ENCODE assay signal across 7 mouse cellular contexts in the genomic region with DNA sequence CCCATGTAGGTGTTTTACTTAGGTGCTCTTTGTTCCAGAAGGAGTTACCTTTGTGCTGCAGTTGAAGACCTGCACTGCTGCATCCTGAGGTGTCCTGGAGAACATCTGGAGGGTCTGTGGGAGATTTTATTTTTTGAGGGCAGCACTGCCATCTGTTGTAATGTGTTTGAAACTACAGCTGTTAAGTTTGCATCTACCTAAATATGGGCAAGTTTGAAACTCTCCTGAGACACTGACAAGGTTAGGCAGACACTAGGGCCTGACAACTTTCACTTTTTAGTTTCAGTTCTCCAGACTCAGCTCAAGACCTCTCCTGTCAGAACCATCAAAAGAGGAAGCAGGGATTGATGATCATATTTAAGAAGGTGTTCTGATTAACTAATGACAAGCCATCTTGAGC. TPM values are rescaled to one million over a fixed set of nuclear protein-coding genes. Genes with fewer than 3 reads are reported as not detected.
DNase-seq lines count a peak whose midpoint lies in the region; ATAC-seq and TF ChIP-seq lines count a peak whose summit lies in the region.

No protein-coding gene starts in this region.

- H3K4me1 ChIP-seq in G1E (ENCODE audit: insufficient read depth, low read depth, low read length): peaks cover 25% of the 10 kb centered on the region

- H3K4me3 ChIP-seq in G1E (ENCODE audit: low read depth, low read length): no peak overlapping the region

- no peaks in the 10 kb centered on the region for H3K9me3 ChIP-seq in G1E (replicated peaks)

- peak; percentile 19 for DNase-seq in layer of hippocampus, adult 11-12 months (ENCODE audit: low spot score)
- DNase-seq in layer of hippocampus, postnatal 36 days: no peak
- peak; percentile 70 for DNase-seq in CD4-positive, CD25-positive, alpha-beta regulatory T cell, adult 2 months (ENCODE audit: low read depth, low spot score)
- DNase-seq in G1E (ENCODE audit: low spot score): peak; percentile 22
- DNase-seq in heart, postnatal 10 days: peak; percentile 50 to 61
- DNase-seq in natural killer cell, adult 2 months (ENCODE audit: low spot score in 2 of 2): peak; percentile 26 to 51
- no peak for DNase-seq in cerebellum, adult 11-12 months

- no peak for ATAC-seq in G1E (ENCODE audit: extremely low read depth, insufficient number of reproducible peaks, low FRiP score, poor library complexity, severe bottlenecking)

- H3K36me3 ChIP-seq in G1E (replicated peaks): peaks cover 4% of the 10 kb centered on the region

- peaks cover 17% of the 10 kb centered on the region; the same call in 1 of the 2 replicates for H3K27me3 ChIP-seq in G1E (ENCODE audit: insufficient read depth, low read length)

- intact Hi-C loops in heart, postnatal 10 days (cut with DNase I): loop anchor here (1.0 kb wide), 2 partner anchors 375 to 530 kb away; no protein-coding TSS in a partner anchor

- TF ChIP-seq CTCF in G1E (IDR thresholded peaks at IDR 0.05; ENCODE audit: low read depth, low read length): no peak

RNA-seq across cellular contexts. Expression of gene Arl4a, which starts 2.2 kb away (rescaled TPM):
- 10 to 100 TPM; 33.8 to 34.3 TPM for total RNA-seq in layer of hippocampus, postnatal 36 days (2021)
- total RNA-seq in G1E (2014; fragmentation: Nextera tagmentation): 96.3 and 122 TPM in 2 replicates
- 68.4 and 77.0 TPM in 2 replicates for total RNA-seq in G1E (2017)
- polyA plus RNA-seq in G1E (2012): 88.6 and 94.5 TPM in 2 replicates
- total RNA-seq in heart, postnatal 10 days (2021): 10 to 100 TPM; 24.7 to 36.9 TPM

Comparison
In these comparisons a context has a peak if more than half of its experiments do, and no peak if none do; other contexts are left out.
1. DNase-seq: peak in layer of hippocampus, adult 11-12 months (single experiment), CD4-positive, CD25-positive, alpha-beta regulatory T cell, adult 2 months (single experiment), G1E (single experiment), heart, postnatal 10 days (2 of 2) and natural killer cell, adult 2 months (2 of 2); none in layer of hippocampus, postnatal 36 days (0 of 2) and cerebellum, adult 11-12 months (single experiment).